Mouse (Mus musculus): ENCODE measurements around the gene Pglyrp2. TPM values are rescaled to one million over a fixed set of nuclear protein-coding genes. Genes with fewer than 3 reads are reported as not detected.

Gene Pglyrp2
- not detected in 2 replicates for polyA plus RNA-seq (2014; fragmentation: Nextera tagmentation; extraction: Ambion mirVana)

GRCm38 (mm10) chr17:32424034-32424433, at the start of gene Pglyrp2:
Pglyrp2 (minus strand) TSS chr17:32424167.
- H3K9ac ChIP-seq (ENCODE audit: low read depth, low read length) = no peak within 1 kb of the TSS
- no peaks in the 10 kb centered on the region for H3K9me3 ChIP-seq (ENCODE audit: control insufficient read depth, low read length)
- H3K4me3 ChIP-seq (ENCODE audit: low read length) = no peak within 1 kb of the TSS
- H3K27me3 ChIP-seq (ENCODE audit: control insufficient read depth, insufficient read depth, low read length) = no peaks in the 10 kb centered on the region
- no peaks in the 10 kb centered on the region for H3K4me1 ChIP-seq (ENCODE audit: control insufficient read depth, insufficient read depth, low read length)
- no peak within 1 kb of the TSS for H3K4me2 ChIP-seq (replicated peaks; ENCODE audit: low read depth, low read length)
- WGBS = 93% methylated on average over 2 of the region's 2 CpGs
- no peak for ATAC-seq (ENCODE audit: low FRiP score, low TSS enrichment)
- no peak within 1 kb of the TSS for H3K27ac ChIP-seq (ENCODE audit: low read depth, low read length)
- H3K36me3 ChIP-seq (ENCODE audit: control insufficient read depth, insufficient read depth, low read length) = no peaks in the 10 kb centered on the region

GRCm38 (mm10) chr17:32472176-32472575, 48.2 kb upstream of the Pglyrp2 start:
- no peak overlapping the region for H3K9ac ChIP-seq (ENCODE audit: low read depth, low read length)
- WGBS = 62% methylated on average over 7 of the region's 7 CpGs
- H3K4me1 ChIP-seq (ENCODE audit: control insufficient read depth, insufficient read depth, low read length) = no peaks in the 10 kb centered on the region
- H3K27me3 ChIP-seq (ENCODE audit: control insufficient read depth, insufficient read depth, low read length) = no peaks in the 10 kb centered on the region
- no peak overlapping the region for H3K27ac ChIP-seq (ENCODE audit: low read depth, low read length)
- H3K9me3 ChIP-seq (ENCODE audit: control insufficient read depth, low read length) = no peaks in the 10 kb centered on the region
- no peaks in the 10 kb centered on the region for H3K36me3 ChIP-seq (ENCODE audit: control insufficient read depth, insufficient read depth, low read length)
- H3K4me3 ChIP-seq (ENCODE audit: low read length) = no peak overlapping the region
- no peak overlapping the region for H3K4me2 ChIP-seq (replicated peaks; ENCODE audit: low read depth, low read length)
- no peak for ATAC-seq (ENCODE audit: low FRiP score, low TSS enrichment)

- no peak overlapping the region for H3K4me3 ChIP-seq (ENCODE audit: low read length)
- H3K9ac ChIP-seq (ENCODE audit: low read depth, low read length) = no peak overlapping the region
- H3K36me3 ChIP-seq (ENCODE audit: control insufficient read depth, insufficient read depth, low read length) = no peaks in the 10 kb centered on the region
- no peaks in the 10 kb centered on the region for H3K9me3 ChIP-seq (ENCODE audit: control insufficient read depth, low read length)
- WGBS = 78% methylated on average over 4 of the region's 4 CpGs
- no peak overlapping the region for H3K4me2 ChIP-seq (replicated peaks; ENCODE audit: low read depth, low read length)
- H3K4me1 ChIP-seq (ENCODE audit: control insufficient read depth, insufficient read depth, low read length) = no peaks in the 10 kb centered on the region
- H3K27ac ChIP-seq (ENCODE audit: low read depth, low read length) = no peak overlapping the region
- H3K27me3 ChIP-seq (ENCODE audit: control insufficient read depth, insufficient read depth, low read length) = no peaks in the 10 kb centered on the region
- ATAC-seq (ENCODE audit: low FRiP score, low TSS enrichment) = no peak
These were observed 46.8 kb upstream of the Pglyrp2 start for GRCm38 (mm10) chr17:32470795-32471194.

GRCm38 (mm10) chr17:32468494-32468893, 44.5 kb upstream of the Pglyrp2 start:
- H3K9me3 ChIP-seq (ENCODE audit: control insufficient read depth, low read length) = no peaks in the 10 kb centered on the region
- no peak for ATAC-seq (ENCODE audit: low FRiP score, low TSS enrichment)
- H3K36me3 ChIP-seq (ENCODE audit: control insufficient read depth, insufficient read depth, low read length) = no peaks in the 10 kb centered on the region
- H3K9ac ChIP-seq (ENCODE audit: low read depth, low read length) = no peak overlapping the region
- no peak overlapping the region for H3K4me3 ChIP-seq (ENCODE audit: low read length)
- H3K27ac ChIP-seq (ENCODE audit: low read depth, low read length) = no peak overlapping the region
- WGBS = 50% methylated on average over 7 of the region's 7 CpGs
- no peaks in the 10 kb centered on the region for H3K4me1 ChIP-seq (ENCODE audit: control insufficient read depth, insufficient read depth, low read length)
- H3K4me2 ChIP-seq (replicated peaks; ENCODE audit: low read depth, low read length) = no peak overlapping the region
- H3K27me3 ChIP-seq (ENCODE audit: control insufficient read depth, insufficient read depth, low read length) = no peaks in the 10 kb centered on the region

GRCm38 (mm10) chr17:32454997-32455396, 31.0 kb upstream of the Pglyrp2 start:
- Histone ChIP-seq H3K4me1 (ENCODE audit: control insufficient read depth, insufficient read depth, low read length) (no peaks in the 10 kb centered on the region), H3K27ac (ENCODE audit: low read depth, low read length) (no peak overlapping the region), H3K36me3 (ENCODE audit: control insufficient read depth, insufficient read depth, low read length) (no peaks in the 10 kb centered on the region), H3K4me3 (ENCODE audit: low read length) (no peak overlapping the region), H3K9me3 (ENCODE audit: control insufficient read depth, low read length) (no peaks in the 10 kb centered on the region), H3K27me3 (ENCODE audit: control insufficient read depth, insufficient read depth, low read length) (peaks cover 10% of the 10 kb centered on the region), H3K4me2 (replicated peaks; ENCODE audit: low read depth, low read length) (no peak overlapping the region), H3K9ac (ENCODE audit: low read depth, low read length) (no peak overlapping the region)
- ATAC-seq (ENCODE audit: low FRiP score, low TSS enrichment) = no peak
- 47% methylated on average over 2 of the region's 2 CpGs for WGBS

- 80% methylated on average over 4 of the region's 4 CpGs for whole genome bisulfite sequencing
- H3K27me3 ChIP-seq (ENCODE audit: control insufficient read depth, insufficient read depth, low read length) = peaks cover 10% of the 10 kb centered on the region
- no peaks in the 10 kb centered on the region for H3K4me1 ChIP-seq (ENCODE audit: control insufficient read depth, insufficient read depth, low read length)
- no peaks in the 10 kb centered on the region; the same call in 1 of the 2 replicates for H3K9me3 ChIP-seq (ENCODE audit: control insufficient read depth, low read length)
- no peak overlapping the region for H3K27ac ChIP-seq (ENCODE audit: low read depth, low read length)
- H3K36me3 ChIP-seq (ENCODE audit: control insufficient read depth, insufficient read depth, low read length) = no peaks in the 10 kb centered on the region
- H3K4me3 ChIP-seq (ENCODE audit: low read length) = no peak overlapping the region
- no peak overlapping the region for H3K4me2 ChIP-seq (replicated peaks; ENCODE audit: low read depth, low read length)
- no peak overlapping the region for H3K9ac ChIP-seq (ENCODE audit: low read depth, low read length)
- no peak for ATAC-seq (ENCODE audit: low FRiP score, low TSS enrichment)
These were observed 30.2 kb upstream of the Pglyrp2 start for GRCm38 (mm10) chr17:32454188-32454587.

GRCm38 (mm10) chr17:32452482-32452881, 28.5 kb upstream of the Pglyrp2 start, which contains the start of gene Cyp4f39:
Cyp4f39 (plus strand) TSS chr17:32452723.
- H3K36me3 ChIP-seq (ENCODE audit: control insufficient read depth, insufficient read depth, low read length) = no peaks in the 10 kb centered on the region
- ATAC-seq (ENCODE audit: low FRiP score, low TSS enrichment) = peak; percentile 70
- no peaks in the 10 kb centered on the region for H3K4me1 ChIP-seq (ENCODE audit: control insufficient read depth, insufficient read depth, low read length)
- H3K9ac ChIP-seq (ENCODE audit: low read depth, low read length) = 0 out of 2 replicates have a peak within 1 kb of the TSS, but pooled peaks have one; percentile 24
- WGBS = under 1% methylated on average over 19 of the region's 19 CpGs
- peaks cover 10% of the 10 kb centered on the region for H3K27me3 ChIP-seq (ENCODE audit: control insufficient read depth, insufficient read depth, low read length)
- peaks cover 2% of the 10 kb centered on the region; the same call in 1 of the 2 replicates for H3K9me3 ChIP-seq (ENCODE audit: control insufficient read depth, low read length)
- H3K4me3 ChIP-seq (ENCODE audit: low read length) = peak within 1 kb of the TSS; percentile 32
- no peak within 1 kb of the TSS for H3K27ac ChIP-seq (ENCODE audit: low read depth, low read length)
- H3K4me2 ChIP-seq (replicated peaks; ENCODE audit: low read depth, low read length) = peak within 1 kb of the TSS; percentile 49

GRCm38 (mm10) chr17:32450844-32451537, 27.0 kb upstream of the Pglyrp2 start:
- ATAC-seq (ENCODE audit: low FRiP score, low TSS enrichment) = no peak
- 18% methylated on average over 2 of the region's 2 CpGs for WGBS
- peaks cover 2% of the 10 kb centered on the region; the same call in 1 of the 2 replicates for H3K9me3 ChIP-seq (ENCODE audit: control insufficient read depth, low read length)
- no peaks in the 10 kb centered on the region for H3K36me3 ChIP-seq (ENCODE audit: control insufficient read depth, insufficient read depth, low read length)
- H3K4me3 ChIP-seq (ENCODE audit: low read length) = no peak overlapping the region
- peaks cover 10% of the 10 kb centered on the region for H3K27me3 ChIP-seq (ENCODE audit: control insufficient read depth, insufficient read depth, low read length)
- H3K4me1 ChIP-seq (ENCODE audit: control insufficient read depth, insufficient read depth, low read length) = no peaks in the 10 kb centered on the region
- no peak overlapping the region for H3K27ac ChIP-seq (ENCODE audit: low read depth, low read length)
- H3K9ac ChIP-seq (ENCODE audit: low read depth, low read length) = no peak overlapping the region
- no peak overlapping the region for H3K4me2 ChIP-seq (replicated peaks; ENCODE audit: low read depth, low read length)

- 93% methylated on average over 1 of the region's 1 CpGs for WGBS
- H3K4me1 ChIP-seq (ENCODE audit: control insufficient read depth, insufficient read depth, low read length) = no peaks in the 10 kb centered on the region
- ATAC-seq (ENCODE audit: low FRiP score, low TSS enrichment) = no peak
- peaks cover 2% of the 10 kb centered on the region; the same call in 1 of the 2 replicates for H3K9me3 ChIP-seq (ENCODE audit: control insufficient read depth, low read length)
- no peak overlapping the region for H3K27ac ChIP-seq (ENCODE audit: low read depth, low read length)
- H3K27me3 ChIP-seq (ENCODE audit: control insufficient read depth, insufficient read depth, low read length) = peaks cover 9% of the 10 kb centered on the region
- no peak overlapping the region for H3K9ac ChIP-seq (ENCODE audit: low read depth, low read length)
- H3K4me2 ChIP-seq (replicated peaks; ENCODE audit: low read depth, low read length) = no peak overlapping the region
- H3K4me3 ChIP-seq (ENCODE audit: low read length) = no peak overlapping the region
- H3K36me3 ChIP-seq (ENCODE audit: control insufficient read depth, insufficient read depth, low read length) = no peaks in the 10 kb centered on the region
These were observed 25.1 kb upstream of the Pglyrp2 start for GRCm38 (mm10) chr17:32449042-32449441.

Measured in kidney, embryonic 14.5 days (tissue).